Mouse (Mus musculus) heart, postnatal 25 days (tissue): ENCODE measurements around the gene Kcnk4. TPM values are rescaled to one million over a fixed set of nuclear protein-coding genes. Genes with fewer than 3 reads are reported as not detected.
A peak's percentile ranks its signal among the peaks of the same experiment; 100 is the strongest.

Experiments
- DNase-seq: peaks from one replicate; pipeline ENCODE4 v3.0.0; 2022; ENCODE audit warnings: low spot score
- intact Hi-C: fragments of 180-260 bp; cut with DNase I; formaldehyde crosslinking; loops from one replicate; pipeline ENCODE4 v1.15.1; 2025
- total RNA-seq, 2 experiments: library from RNA; stranded (reverse); gene quantifications; 2 replicates each; pipeline ENCODE4 v1.2.3; 2021

Gene Kcnk4
- total RNA-seq = under 1 TPM; 0.20 to 0.36 TPM

DNA sequence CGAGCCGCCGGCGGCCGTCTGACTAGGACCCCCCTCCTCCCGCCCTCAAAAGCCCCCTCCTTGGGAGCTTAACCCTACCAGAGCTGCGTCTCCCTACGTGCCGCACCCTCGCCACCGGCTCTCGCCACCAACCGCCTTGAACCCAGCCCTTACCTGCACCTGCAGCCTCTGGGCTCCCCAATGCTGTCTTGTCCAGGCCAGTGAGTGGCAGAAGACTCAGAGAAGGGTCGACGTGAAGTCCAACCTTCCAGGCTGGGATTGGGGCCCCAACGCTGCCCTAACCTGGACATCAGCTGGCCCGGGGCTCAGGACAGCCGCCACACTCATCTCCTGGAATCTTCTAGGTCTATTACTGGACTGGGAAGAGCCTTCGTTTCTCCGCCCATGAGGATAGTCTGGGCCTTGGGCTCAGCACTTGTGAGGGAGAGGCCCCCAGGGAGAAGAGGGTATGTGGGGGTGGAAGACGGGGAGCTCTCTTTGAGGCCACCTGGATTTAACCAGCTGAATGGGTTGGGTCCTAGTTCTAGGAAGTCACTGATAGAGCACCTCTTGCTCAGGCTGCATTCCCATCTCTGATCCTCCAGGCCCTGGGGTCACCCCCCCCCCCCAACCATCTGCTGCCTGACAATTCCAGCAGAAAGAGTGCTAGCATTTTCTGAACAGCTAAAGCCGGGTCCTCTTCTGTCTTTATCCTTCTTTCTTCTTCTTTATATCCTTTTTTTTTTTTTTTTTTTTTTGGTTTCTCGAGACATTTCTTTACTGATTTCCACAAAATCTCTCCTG, at the start of gene Kcnk4:
Gene Kcnk4, minus strand, starts transcription at position 321 of the 783 bp plus-strand sequence.
- DNase-seq = no peak
- intact Hi-C loops = no loop called here

DNA sequence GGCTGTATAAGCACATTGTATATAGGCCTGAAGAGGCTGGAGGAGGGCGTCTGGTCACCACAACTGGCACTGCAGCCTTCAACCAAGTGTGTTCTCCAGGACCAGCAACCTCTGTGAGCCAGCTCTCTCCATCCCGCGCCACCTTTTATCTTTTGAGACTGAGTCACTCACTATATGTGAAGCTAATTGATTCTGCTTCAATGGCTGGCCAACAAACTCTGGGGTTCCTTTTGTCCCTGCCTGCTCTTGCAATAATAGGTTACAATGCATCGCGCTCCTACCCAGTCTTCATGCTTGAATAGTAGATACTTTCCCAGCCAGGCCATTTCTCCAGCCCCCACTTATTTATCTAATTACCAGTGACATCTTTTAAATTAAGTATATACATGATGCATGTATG, 49.3 kb upstream of the Kcnk4 start:
- intact Hi-C loops = no loop called here

DNA sequence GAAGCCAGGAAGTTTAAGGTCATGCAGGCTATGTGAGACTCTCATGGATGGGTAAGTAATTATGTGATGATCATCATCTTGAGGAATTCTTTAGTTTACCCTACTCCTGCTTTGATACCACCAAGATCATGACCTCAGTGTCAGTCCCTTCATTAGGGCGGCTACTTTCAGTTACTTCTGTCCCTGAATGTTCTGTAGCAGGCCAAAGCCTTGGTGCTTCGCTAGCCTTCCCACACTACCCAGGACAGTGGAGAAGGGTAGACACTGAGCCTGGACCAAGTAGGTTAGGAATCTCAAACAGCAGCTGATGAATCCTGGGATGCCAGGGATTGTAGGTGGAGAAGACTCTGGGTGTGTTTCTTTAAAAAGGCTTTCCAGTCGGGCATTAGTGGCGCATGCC, 47.1 kb upstream of the Kcnk4 start:
- DNase-seq = no peak
- intact Hi-C loops = no loop called here

More for the DNA sequence above, 49.3 kb upstream of the Kcnk4 start:
- DNase-seq = no peak

DNA sequence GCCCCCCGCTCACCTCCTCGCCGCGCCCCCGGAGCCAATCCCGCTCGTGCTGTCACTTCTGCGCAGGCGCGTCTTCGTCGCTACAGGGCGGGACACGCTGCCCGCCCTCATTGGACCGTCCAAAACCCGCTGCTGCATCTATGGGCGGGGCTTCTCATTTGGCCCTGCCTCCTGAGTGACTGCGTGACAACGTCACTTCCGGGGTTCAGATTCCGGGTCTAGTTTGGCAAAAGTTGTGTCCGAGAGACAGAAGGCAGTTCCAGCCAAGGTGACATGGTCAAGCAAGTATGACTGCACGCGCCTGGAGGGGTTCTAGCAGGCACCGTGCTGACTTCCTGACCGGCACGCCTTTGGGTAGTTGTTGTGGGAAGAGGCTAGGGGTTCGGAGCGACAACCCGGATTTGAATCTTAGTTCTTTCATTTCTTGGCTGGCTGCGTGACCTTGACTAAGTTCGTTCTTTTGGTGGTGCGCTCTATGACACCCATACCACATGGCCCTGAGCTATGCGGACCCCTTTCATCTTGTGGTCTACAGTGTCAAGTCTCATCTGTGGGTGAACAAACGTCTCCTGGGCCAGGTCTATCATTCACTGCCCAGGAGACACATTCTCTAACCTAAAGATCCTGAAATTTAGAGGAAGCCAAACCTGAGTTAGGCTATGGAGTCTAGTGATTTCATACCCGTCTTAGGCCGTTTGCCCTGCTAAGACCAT, 46.2 kb upstream of the Kcnk4 start, which contains the start of gene Fkbp2:
Gene Fkbp2, minus strand, starts transcription at position 121 of the 713 bp plus-strand sequence.
- intact Hi-C loops = no loop called here

DNA sequence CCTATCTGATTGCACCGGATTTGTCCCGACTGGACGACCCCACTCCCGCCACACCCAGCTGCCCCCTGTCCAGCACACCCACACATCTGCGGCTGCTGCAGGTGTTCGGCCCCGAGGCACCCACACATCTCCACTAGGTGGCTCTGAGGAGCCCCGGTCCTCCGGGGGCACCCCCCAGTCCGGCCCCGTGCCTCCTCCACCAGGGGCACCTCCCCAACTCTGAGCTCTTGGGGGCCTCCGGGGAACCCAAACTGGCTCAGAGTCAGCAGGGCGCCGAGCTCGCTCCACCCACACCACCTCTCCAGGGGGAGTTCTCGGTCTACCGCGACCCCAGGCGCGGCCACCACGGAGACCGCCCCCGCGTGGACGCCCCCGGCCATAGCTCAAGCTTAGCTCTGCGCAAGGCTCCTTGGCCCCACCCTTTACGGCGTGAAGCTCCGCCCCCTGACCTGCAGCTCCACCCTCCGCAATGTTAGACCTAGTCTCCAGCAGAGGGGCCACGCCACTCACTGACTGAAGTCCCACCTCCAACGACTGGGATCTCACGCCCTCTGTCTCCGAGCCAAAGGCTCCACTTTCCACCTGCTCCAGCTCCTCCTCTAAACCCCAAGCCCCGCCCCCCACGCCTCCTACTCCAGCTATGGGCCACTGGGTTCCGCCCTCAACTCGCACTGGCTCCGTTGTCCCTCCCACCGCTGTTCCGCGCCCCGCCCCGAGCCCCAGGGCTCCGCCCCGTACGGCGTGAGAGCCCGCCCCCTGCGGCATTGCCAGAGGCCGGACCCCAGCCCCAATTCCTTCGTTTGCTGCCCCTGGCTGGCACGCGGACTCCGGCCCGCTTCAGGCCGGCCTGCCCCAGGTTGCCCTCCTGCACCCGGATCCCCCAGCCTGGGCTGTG, 45.4 kb upstream of the Kcnk4 start:
- intact Hi-C loops = loop anchor here (5.0 kb wide), 1 partner anchor 43 kb away; no protein-coding TSS in a partner anchor
- DNase-seq = peak; percentile 98

More for the DNA sequence above, 46.2 kb upstream of the Kcnk4 start, which contains the start of gene Fkbp2:
- DNase-seq = peak; percentile 99

DNA sequence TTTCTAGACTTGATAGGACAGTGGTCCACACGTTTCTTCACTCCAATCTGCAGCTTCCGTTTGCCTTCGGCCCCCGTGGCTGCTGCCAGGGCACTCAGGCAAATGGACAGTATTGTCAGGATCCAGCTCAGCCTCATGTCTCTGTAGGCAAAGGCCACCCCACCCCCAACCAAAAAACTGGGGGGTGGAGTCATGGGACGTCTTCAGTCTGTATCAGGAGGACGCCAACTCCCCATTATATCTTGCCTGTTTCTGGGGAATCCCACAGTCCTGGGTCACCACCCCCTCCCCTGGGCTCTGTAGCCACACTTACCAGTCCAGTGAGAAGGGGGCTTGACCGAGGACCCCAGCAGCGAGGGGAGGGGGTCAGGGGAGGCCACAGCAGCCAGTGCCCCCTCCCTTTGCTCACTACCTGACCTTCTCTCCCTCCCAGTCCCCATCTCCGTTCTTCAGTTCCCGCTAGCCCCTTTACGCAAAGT, 44.7 kb upstream of the Kcnk4 start:
- no peak for DNase-seq
- intact Hi-C loops = loop anchor here (5.0 kb wide), 1 partner anchor 43 kb away; no protein-coding TSS in a partner anchor

DNA sequence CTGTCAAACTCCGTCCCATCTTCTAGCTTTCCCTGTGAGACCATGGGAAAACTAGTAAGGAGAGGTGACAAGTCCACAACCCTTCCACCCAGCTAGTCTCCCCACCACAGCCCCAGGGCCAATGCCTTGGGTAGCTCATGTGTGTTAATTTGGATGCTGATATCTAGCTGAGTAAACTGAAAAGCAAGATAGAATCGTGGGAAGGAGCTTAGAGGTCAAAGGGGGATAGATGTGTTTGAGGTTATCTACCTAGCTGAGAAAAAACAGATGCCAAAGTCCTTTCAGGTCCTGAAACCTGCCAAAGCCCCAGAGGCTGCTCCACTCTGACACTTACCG, 44.3 kb upstream of the Kcnk4 start:
- intact Hi-C loops = loop anchor here (5.0 kb wide), 1 partner anchor 44 kb away; no protein-coding TSS in a partner anchor
- no peak for DNase-seq

DNA sequence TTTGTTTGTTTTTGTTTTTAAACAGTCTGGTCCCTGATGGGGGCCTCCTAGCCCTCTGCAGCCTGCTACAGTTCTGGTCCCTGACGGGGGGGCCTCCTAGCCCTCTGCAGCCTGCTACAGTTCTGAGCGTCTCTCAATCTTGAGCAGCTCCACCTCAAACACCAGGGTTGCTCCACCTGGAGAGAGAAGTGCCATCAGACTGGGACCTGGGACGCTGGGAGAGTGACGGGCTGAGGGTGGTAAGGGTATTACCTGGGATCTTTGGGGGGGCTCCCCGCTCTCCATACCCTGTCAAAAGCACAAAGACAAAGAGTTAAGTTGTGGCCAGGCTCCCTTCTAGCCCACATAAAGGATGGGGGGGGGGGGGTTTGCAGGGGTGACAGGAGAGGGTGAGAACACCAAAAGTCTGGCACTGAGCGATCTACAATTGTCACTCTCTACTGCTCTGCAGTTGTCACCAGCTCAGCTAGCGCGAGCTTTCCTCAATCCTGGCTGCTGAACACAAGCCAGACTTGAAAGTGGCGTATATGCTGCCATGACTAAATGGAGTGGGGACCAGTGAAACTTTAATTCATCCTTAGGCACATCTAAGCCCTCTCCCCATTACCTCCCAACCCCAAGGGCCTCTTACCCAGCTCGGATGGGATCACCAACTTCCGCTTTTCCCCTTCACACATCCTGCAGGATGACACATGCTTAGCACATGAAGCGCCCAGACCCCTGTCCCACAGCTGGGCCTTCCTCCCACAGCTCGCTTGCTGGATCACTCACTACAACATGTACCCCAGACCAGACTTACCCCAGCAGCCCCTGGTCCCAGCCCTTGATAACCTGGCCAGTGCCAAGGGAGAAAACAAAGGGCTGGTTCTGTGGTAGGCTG, 43.7 kb upstream of the Kcnk4 start:
- DNase-seq = no peak
- intact Hi-C loops = loop anchor here (5.0 kb wide), 1 partner anchor 44 kb away; no protein-coding TSS in a partner anchor

DNA sequence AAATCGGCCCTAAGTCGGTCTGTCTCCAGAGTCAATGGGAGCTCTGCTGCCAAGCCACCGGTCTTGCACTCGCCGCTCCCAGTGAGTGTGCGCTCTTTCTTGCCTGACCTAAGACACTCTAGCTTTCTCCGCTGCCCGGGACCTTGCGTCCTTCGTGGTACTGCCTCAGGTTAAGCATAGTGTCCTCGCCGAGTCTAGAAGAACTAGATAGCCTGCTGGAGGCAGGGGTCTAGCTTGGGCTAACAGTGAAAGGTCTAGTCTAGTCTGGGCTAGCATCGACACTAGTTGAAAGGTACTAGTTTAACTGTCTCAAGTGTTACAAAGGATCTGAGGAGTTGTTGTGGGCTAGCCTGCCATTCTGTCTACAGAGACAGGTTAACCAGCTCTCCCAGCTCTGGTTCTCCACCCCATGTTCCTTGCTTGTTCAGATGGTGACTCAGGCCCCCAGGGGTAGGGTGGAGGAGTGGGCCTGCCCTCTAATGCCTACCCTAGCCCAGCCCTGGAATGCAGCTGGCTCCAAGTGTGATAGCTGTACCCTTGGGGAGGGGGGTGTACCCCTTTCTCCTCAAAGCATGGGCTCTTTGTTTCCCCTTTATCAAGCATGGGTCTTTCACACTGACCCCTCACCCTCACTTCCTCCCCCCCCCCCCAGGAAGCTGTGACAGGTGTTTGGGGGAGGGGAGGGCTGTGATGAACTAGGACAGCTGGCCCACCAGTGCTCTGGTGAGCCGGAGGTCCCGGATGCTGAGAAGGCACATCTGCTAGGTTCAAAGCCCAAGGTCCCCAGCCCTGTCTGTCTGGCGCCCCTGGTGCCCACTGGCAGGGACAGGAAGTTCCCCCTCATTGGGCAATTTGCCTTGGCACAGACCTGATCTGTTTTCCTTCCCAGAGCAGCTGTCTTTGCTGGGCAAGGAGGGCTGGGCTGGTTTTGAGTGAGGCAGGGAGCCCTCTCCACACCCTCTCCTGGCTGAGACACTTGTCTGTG, 41.5 kb upstream of the Kcnk4 start, which contains the start of gene Plcb3:
Gene Plcb3, minus strand, starts transcription at position 934 of the 985 bp plus-strand sequence.
- intact Hi-C loops = loop anchor here (5.0 kb wide), 1 partner anchor 46 kb away; no protein-coding TSS in a partner anchor

DNA sequence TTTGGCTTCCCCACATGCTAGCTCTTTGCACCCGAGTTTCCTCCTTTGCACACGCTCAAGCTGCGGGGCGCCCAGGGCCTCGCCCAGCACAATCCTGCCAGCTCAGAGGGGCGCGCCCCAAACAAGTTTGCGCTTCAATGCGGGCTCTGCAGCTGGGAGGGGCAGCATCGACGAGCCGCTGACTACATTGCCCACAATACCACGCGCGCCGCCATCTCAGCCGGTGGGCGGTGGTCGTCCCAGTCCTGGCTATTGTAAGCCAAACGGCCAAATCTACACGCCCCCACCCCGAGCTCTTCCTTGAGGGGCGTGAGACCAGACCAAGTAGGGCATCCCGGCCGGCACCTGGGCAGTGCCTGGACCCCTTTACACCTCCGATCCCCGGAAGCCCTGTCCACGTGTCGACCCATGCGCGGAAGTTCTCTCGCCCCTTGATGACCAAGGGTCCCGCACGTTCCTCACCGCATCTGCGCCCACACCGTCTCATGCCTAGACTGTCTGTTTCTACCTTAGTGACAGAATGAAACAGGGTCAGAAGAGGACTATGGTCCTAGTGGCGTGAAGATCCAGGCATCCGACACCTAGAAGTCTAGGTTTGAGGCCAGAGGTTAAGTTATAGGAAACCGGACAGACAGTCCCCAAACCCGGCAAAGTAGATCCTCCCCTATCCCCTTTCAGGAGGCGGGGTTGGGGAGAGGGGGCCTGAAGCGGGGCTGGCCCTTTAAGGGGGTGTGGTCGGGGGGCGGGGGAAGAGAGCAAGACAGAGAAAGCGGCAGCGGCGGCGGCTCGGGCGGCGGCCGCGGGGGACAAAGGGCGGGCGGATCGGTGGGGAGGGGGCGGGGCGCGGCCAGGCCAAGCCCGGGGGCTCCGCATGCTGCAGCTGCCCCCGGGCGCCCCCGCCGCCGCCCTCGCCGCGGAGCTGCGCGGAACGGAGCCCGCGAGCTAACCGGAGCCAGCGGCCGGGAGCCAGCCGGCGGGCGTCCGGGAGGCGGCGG, 40.2 kb upstream of the Kcnk4 start, which contains the start of gene Ppp1r14b:
Gene Ppp1r14b, plus strand, starts transcription at position 758 of the 995 bp plus-strand sequence.
- intact Hi-C loops = loop anchor here (5.0 kb wide), 1 partner anchor 48 kb away; no protein-coding TSS in a partner anchor

More for the DNA sequence above, 41.5 kb upstream of the Kcnk4 start, which contains the start of gene Plcb3:
- DNase-seq = peak; percentile 53

DNA sequence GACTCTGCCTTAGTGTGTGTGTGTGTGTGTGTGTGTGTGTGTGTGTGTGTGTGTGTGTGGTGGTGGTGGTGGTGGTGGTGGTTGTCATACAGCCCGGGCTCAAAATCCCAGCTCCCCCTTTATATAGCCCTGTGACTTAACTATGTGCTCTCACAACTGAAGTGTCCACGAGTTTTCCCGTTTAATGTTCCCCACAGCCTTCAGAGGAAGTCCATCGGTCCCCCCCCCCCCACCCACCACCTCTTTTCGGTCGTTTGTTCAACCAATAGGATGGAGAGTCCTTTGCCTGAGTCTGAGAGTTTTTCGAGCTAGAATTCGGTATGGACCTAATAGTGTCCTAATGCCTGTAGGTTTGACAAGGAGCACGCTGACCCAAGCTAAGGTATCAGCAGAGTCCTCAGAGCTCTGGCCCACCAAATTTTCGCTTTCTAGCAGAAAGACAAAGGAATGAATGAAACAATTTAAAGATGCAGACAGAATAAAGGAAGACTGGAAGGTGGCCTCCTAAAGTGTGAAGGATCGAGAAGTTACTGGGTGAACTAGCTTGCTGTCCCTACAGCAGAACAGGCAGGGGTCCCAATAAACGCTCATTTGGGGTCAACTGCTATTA, 39.4 kb upstream of the Kcnk4 start:
- no peak for DNase-seq
- intact Hi-C loops = no loop called here

More for the DNA sequence above, 40.2 kb upstream of the Kcnk4 start, which contains the start of gene Ppp1r14b:
- peak; percentile 64 for DNase-seq

DNA sequence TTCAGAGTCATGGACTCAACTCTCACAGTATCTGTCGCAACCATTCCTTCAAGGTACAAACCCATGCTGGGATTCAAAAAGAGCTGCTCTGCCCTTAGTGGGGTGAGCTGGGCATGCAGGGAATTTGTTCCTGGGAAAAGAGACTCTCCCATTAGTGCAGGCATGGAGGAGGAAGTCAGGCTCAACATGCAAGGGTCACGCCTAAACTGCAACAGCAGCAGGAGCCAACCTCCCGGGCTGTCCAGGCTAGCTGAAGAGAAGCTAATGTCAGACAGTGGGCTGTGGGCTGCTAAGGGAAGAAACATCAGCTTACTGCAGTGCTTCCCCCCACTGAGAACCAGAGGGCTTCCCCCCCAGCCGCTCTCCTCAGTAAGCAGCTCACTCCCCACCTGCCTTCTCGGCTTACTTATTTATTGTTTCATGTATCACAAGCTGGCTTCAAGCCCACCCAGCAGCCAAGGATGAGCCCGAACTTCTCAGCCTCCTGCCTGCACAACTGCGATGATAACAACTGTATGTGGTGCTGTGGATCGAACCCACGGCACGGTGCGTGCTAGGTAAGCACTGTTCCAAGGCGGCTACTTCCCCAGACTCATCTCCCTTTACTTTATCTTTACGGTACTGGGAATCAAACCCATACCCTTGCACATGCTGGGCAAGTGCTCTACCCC, 38.1 kb upstream of the Kcnk4 start:
- intact Hi-C loops = no loop called here
- no peak for DNase-seq

DNA sequence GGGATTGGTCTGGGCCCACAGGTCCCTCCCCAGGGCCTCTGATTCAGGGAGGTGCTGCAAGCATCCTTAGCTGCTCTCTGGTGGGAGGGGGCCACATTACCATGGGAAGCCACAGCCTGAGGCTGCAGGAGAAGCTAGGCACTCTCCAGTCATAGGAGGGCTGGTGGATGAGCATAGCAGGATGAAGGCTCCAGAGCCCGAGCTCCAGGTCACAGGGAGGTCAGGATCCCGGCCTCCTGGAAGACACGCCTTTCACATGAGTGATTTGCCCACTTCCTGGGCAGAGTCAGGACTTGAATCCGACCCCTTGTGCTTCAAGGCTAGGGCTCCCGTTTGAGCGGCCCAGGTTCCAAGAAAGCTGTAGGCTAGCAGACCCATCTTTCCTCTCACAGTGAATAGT, 37.3 kb upstream of the Kcnk4 start:
- no peak for DNase-seq
- intact Hi-C loops = no loop called here

DNA sequence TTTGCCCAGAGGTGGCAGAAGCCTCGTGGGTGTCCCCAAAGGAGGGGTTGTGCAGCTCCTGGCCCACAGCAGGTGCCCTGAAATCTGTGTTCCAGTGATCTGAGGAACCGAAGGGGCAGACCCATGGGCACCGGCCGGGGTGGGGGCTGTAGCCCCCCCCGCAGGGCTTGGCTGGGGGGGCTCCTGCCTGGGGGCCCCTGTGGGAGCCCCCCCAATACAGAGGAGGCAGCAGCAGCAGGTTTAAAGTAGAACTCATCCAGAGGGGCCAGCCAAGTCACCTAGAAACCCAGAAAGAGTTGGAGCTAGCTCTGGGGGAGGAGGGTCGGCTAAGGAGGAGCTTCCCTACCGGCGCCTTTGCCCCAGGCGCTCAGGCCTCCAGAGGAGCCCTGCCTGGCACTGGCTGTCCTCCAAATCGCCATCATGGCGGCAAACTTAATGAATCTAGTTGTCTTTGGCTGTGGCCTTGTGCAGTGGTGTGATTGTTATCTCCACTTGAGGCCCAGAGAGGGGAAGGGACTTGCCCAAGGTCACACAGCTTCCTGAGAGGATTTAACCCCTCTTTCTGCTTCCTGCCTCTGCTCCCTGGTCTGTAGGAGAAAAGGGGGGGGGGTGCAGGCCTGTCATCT, 36.3 kb upstream of the Kcnk4 start:
- DNase-seq = no peak
- intact Hi-C loops = no loop called here
